Comparison of ENCODE assay signal across 12 mouse cellular contexts in genomic region chr8:115616871-115617605, GRCm38 (mm10).
A peak's percentile ranks its signal among the peaks of the same experiment; 100 is the strongest.
DNase-seq lines count a peak whose midpoint lies in the region; ATAC-seq and TF ChIP-seq lines count a peak whose summit lies in the region.
"Had no signal": no experiment of that assay in that cellular context is flagged by ENCODE, and none has a peak within 500 bp of the region (broad histone marks: within the 10 kb centered on the region; RNA-seq: fewer than 3 reads in every experiment).

No protein-coding gene starts in this region.

- no peaks in the 10 kb centered on the region for H3K36me3 ChIP-seq in midbrain, postnatal 0 days (ENCODE audit: insufficient read depth, low read length)
- no peaks in the 10 kb centered on the region for H3K36me3 ChIP-seq in midbrain, embryonic 13.5 days
- H3K36me3 ChIP-seq: embryonic facial prominence, embryonic 15.5 days; liver, embryonic 15.5 days had no signal

- H3K4me1 ChIP-seq in midbrain, postnatal 0 days (ENCODE audit: insufficient read depth, low read length), result no peaks in the 10 kb centered on the region
- H3K4me1 ChIP-seq in midbrain, embryonic 13.5 days (replicated peaks), result no peaks in the 10 kb centered on the region
- H3K4me1 ChIP-seq: embryonic facial prominence, embryonic 15.5 days; liver, embryonic 15.5 days had no signal

- TF ChIP-seq CTCF in midbrain, postnatal 0 days (IDR thresholded peaks at IDR 0.05), result no peak

- no peaks in the 10 kb centered on the region for H3K27me3 ChIP-seq in midbrain, postnatal 0 days (ENCODE audit: insufficient read depth, low read length)
- no peaks in the 10 kb centered on the region for H3K27me3 ChIP-seq in midbrain, embryonic 13.5 days
- H3K27me3 ChIP-seq: embryonic facial prominence, embryonic 15.5 days; liver, embryonic 15.5 days had no signal

- DNase-seq in gastrocnemius, adult 18-20 months (ENCODE audit: low spot score), result peak; percentile 38
- DNase-seq in gastrocnemius, postnatal 10 days, result no peak
- peak; percentile 44 for DNase-seq in midbrain, postnatal 0 days (ENCODE audit: low spot score)
- DNase-seq in cerebellum, adult 9-10 months, result peak; percentile 88
- DNase-seq in c-Kit-positive CD71-positive TER-119-positive erythroid progenitor cells, embryonic 14.5 days (ENCODE audit: low spot score), result no peak
- DNase-seq in lung, postnatal 14 days, result no peak
- DNase-seq: heart, postnatal 36 days; kidney, adult 18-20 months had no signal

- H3K9ac ChIP-seq in midbrain, postnatal 0 days (replicated peaks; ENCODE audit: low read length, poor library complexity, severe bottlenecking), result no peak overlapping the region
- no peak overlapping the region for H3K9ac ChIP-seq in midbrain, embryonic 13.5 days (replicated peaks)
- H3K9ac ChIP-seq: embryonic facial prominence, embryonic 15.5 days; liver, embryonic 15.5 days had no signal

- no peaks in the 10 kb centered on the region for H3K9me3 ChIP-seq in midbrain, postnatal 0 days (ENCODE audit: low read length)
- H3K9me3 ChIP-seq in midbrain, embryonic 13.5 days, result no peaks in the 10 kb centered on the region
- H3K9me3 ChIP-seq: embryonic facial prominence, embryonic 15.5 days; liver, embryonic 15.5 days had no signal

- no peak for ATAC-seq in midbrain, postnatal 0 days (ENCODE audit: low FRiP score)
- ATAC-seq in midbrain, embryonic 13.5 days, result no peak
- ATAC-seq in hematopoietic stem cell, adult 5-6 weeks (replicated peaks in 1 of 2; ENCODE audit: insufficient read depth in 1 of 2, low FRiP score in 2 of 2, low TSS enrichment in 1 of 2, low read depth in 1 of 2, poor library complexity in 2 of 2, severe bottlenecking in 2 of 2), result peak; percentile 9 to 26; a peak in 2 of 4 replicates

- H3K4me2 ChIP-seq in midbrain, postnatal 0 days (ENCODE audit: low read depth, low read length, poor library complexity, severe bottlenecking), result no peak overlapping the region
- no peak overlapping the region for H3K4me2 ChIP-seq in midbrain, embryonic 13.5 days (replicated peaks)
- H3K4me2 ChIP-seq: embryonic facial prominence, embryonic 15.5 days; liver, embryonic 15.5 days had no signal

- H3K4me3 ChIP-seq in midbrain, postnatal 0 days (ENCODE audit: low read depth, low read length), result no peak overlapping the region
- H3K4me3 ChIP-seq in midbrain, embryonic 13.5 days (replicated peaks), result no peak overlapping the region
- H3K4me3 ChIP-seq: embryonic facial prominence, embryonic 15.5 days; liver, embryonic 15.5 days had no signal

- H3K27ac ChIP-seq in midbrain, postnatal 0 days (ENCODE audit: low read depth, low read length), result no peak overlapping the region
- H3K27ac ChIP-seq in midbrain, embryonic 13.5 days, result no peak overlapping the region
- H3K27ac ChIP-seq: embryonic facial prominence, embryonic 15.5 days; liver, embryonic 15.5 days had no signal

- WGBS in midbrain, postnatal 0 days, result 84% methylated on average over 9 of the region's 9 CpGs
- 91% methylated on average over 9 of the region's 9 CpGs for WGBS in midbrain, embryonic 13.5 days

Comparison
In these comparisons a context has a peak if more than half of its experiments do, and no peak if none do; other contexts are left out.
1. DNase-seq: peak in gastrocnemius, adult 18-20 months (single experiment), midbrain, postnatal 0 days (single experiment) and cerebellum, adult 9-10 months (single experiment); none in gastrocnemius, postnatal 10 days (single experiment), c-Kit-positive CD71-positive TER-119-positive erythroid progenitor cells, embryonic 14.5 days (single experiment) and lung, postnatal 14 days (single experiment).
2. ATAC-seq: peak in hematopoietic stem cell, adult 5-6 weeks (2 of 2); none in midbrain, postnatal 0 days (single experiment) and midbrain, embryonic 13.5 days (single experiment).